Mouse (Mus musculus) yolk sac, embryonic 10.5 days (tissue): ENCODE measurements around the gene Nop53.

Source experiments
- DNase-seq: peaks from one replicate; pipeline ENCODE4 v3.0.0-alpha.2; 2017; ENCODE audit warnings: low spot score

The Nop53 gene

DNA sequence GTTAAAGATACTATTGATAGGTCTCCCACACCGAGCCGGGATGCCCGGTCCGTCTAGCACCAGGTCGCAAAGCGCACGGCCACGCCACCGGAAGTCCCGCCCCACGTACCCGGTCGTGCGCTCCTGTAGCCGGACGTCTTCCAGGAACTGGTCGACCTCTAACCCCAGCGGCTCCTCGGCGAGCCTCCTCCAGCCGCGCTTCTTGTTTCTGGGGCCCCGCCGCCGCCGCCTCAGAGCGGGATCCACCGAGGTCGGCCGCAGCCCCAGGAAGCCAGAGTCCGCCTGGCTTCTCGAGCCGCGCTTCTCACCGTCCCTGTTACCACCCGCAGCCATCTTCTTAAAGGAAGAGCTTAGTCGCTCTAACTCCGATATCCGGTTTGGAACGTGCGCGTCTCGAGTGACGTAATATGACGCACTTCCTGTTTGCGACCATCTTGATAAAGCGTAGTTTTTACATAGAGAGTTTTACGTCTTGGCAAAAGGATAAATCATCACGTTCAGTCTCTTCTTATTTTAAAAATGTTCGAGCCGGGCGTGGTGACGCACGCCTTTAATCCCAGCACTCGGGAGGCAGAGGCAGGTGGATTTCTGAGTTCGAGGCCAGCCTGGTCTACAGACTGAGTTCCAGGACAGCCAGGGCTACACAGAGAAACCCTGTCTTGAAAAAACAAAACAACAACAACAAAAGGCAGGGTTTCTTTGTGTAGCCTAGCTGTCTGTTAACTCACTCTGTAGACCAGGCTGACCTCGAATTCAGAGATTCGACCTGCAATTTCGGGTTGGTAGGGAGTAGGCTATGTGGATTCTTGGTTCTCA, at the start of gene Nop53:
Nop53 (minus strand) TSS at position 354 of the 816 bp plus-strand sequence.
- DNase-seq, result peak; percentile 94

DNA sequence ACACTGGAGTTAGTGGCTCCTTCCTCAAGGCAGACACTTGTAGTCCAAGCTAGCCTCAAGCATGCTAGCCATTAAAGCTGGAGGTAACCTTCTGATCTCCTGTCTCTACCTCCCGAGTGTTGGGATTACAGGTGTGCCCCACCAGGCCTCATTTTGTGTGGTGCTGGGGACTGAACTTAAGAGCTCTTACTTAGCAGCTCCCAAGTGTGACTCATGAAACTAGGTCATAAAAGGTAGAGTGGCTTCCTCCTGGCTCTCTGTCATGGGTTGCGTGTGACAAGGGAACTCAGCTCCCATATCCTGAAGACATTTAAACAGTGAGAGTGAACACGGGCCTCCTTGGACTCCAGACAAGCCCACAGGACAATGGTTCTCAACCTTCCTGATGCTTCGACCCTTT, 47.9 kb upstream of the Nop53 start:
- DNase-seq, result no peak

GRCm38 (mm10) chr7:15993152-15993551, 47.3 kb upstream of the Nop53 start:
- peak; percentile 52 for DNase-seq

DNA sequence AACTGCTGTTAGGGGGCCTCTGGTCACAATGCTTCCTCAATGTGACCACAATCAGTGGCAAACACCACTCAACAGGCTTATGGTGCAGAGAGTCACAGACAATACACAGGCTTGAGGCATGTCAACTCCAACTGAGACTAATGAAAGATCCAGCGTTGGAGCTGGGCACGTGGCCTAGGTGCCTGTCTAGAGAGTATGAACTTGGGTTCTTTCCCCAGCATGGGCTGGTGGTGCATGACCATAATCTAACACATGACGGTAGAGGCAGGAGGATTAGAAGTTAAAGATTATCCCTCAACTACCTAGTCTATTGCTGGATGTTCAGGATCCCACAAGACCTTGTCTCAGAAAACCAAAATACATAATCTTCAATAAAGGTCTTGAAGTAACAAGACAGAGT, 45.9 kb upstream of the Nop53 start:
- no peak for DNase-seq

- DNase-seq, result no peak
Measured at GRCm38 (mm10) chr7:15987661-15988356, 41.9 kb upstream of the Nop53 start.

GRCm38 (mm10) chr7:15982729-15983407, 37.0 kb upstream of the Nop53 start:
- no peak for DNase-seq

DNA sequence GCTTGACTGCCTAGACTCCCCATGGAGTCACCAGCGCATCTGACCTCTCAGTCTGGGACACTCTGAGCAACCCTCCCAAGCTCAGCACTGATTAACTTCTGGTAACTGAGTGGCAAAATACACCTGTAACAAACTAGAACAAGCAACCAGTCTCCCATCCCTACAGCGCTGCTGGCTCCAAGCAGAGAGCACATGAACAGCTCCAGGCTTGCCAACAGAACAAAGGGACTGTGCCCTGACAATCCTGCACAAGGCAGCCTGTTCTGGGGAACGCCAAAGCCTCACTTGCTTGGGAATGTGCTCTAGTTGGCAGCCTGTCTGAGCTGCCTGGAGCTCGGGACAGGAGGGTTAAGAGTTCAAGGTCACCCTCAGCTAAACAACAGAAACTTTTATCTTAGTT, 35.7 kb upstream of the Nop53 start:
- no peak for DNase-seq

DNA sequence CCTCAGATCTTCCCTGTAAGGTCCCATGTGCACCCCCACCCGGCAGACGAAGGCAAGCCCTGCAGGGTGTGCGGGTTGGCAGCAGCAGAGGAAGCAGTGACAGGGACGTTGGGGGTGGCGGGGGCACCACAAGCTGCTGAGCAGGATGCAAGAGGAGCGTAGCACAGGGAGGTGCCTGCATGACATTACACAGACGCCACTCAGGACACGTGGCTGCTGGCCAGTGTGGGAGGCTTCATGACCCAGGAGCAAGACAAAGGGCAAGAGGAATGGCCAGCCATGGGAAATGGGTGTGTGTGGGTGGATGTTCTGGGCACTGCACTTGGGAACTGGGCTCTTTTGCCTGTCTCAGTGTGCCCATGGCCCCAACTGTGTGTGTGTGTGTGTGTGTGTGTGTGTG, 34.4 kb upstream of the Nop53 start:
- DNase-seq, result no peak

DNA sequence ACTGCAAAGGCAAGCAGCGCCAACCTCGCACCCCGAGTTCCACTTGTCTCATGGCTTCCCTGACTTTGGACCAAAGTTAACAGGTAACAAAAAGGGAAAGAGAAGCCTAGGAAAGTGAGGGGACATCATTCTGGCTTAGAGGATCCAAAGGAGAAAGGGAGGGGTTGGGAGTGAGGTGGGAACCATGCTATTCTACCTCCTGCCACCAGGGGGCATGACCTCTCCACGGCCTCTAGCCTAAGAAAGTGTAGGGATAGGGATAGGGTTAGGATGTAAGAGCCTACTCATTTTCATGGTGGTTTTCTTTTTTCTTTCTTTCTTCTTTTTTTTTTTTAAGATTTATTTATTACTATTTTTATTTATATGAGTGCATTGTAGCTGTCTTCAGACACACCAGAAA, 30.0 kb upstream of the Nop53 start:
- DNase-seq, result no peak

DNA sequence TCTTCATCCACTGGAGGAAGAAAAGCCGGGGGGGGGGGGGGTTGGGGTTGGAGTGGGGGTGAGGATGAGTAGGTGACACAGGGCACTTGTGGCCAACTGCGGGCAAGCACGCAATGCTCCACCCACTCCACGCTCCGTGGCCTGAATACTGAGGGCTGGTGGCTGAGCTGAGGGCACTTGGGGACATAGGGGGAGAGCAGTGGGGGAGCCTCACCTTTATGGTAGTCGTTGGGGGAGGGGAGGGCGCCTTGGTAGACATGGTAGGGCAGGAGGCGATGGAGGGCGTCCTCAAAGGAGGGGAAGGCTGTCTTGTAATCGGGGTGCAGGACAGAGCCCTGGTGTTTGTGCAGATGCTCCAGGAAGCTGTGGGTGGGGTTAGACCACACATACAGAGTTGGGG, 29.6 kb upstream of the Nop53 start:
- no peak for DNase-seq

GRCm38 (mm10) chr7:15974712-15975111, 28.8 kb upstream of the Nop53 start:
- DNase-seq, result no peak

GRCm38 (mm10) chr7:15972247-15972646, 26.4 kb upstream of the Nop53 start:
- no peak for DNase-seq

GRCm38 (mm10) chr7:15969674-15970073, 23.8 kb upstream of the Nop53 start:
- no peak for DNase-seq

GRCm38 (mm10) chr7:15968322-15968721, 22.4 kb upstream of the Nop53 start:
- DNase-seq, result no peak

DNA sequence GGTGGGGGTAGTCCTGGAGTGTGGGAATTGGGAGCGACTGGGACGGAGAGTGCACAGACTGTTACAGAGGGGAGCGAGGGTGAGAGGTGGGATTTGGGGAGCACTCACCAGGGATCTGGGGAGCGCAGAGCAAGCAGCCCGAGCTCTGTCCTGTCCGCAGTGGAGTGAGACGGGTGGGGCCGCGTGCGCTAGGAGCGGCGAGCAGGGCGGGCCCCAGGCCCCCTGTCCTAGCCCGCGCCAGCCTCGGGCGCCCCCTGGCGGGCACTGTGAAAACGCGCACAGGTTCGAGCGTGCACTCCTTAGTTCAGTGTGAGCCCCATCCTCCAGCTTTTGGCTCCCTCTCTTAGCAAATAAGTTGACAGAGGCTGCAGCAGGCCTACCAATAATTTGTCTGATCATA, 21.4 kb upstream of the Nop53 start, which contains the start of gene Ehd2:
Ehd2 (minus strand) TSS at position 256 of the 400 bp plus-strand sequence.
- DNase-seq, result peak; percentile 51

- no peak for DNase-seq
Measured at GRCm38 (mm10) chr7:15966489-15966888, 20.6 kb upstream of the Nop53 start.

- no peak for DNase-seq
Measured at GRCm38 (mm10) chr7:15963798-15964652, 18.2 kb upstream of the Nop53 start.

DNA sequence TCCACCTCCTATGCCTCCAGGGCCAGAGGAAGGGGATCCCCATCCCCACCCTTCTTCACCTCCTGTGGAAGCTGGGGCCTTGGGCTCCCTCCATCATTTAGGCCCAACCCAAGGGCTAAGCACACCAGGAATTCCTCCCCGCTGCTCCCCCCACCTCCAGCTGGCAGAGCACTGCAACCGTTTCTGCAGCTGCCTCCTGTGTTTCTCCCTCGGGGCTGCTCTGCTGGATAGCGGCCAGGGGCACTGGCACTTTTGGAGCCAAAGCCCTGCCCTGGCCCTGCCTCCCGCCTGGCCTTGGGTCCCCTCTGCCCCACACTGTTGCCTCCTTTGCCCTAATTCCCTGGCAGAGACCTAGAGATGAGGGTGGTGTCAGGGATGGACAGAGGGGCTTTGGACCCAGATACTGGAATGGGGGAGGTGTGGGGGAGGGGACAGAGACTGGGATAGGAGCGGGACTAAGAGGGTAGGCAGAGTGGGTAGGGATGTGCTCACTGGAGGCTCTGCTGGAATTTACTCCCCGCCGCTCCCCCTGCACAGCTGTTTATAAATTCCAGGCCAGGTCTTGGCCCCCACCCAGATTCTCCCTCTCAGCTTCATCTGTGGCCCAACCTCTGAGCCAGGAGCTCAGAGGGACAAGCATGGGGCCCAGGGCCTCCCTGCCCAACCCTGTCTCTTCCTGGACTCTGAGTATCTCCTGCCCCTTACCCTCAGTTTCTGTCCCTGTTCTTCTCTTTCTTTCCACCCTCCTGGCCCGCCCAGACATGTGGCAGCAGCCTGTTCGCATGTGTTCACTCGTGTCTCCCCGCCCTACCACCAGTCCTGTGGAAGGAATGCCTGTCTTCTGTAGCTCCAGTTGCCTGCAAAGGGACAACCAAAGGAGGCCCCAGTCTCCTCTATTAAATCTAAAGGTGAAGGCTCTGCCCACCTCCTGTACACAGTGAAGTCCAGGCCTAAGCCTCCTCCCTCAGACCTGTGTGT, 16.7 kb upstream of the Nop53 start:
- DNase-seq, result peak; percentile 67

GRCm38 (mm10) chr7:15961798-15962197, 15.9 kb upstream of the Nop53 start:
- DNase-seq, result no peak

GRCm38 (mm10) chr7:15961239-15961638, 15.4 kb upstream of the Nop53 start:
- DNase-seq, result no peak

DNA sequence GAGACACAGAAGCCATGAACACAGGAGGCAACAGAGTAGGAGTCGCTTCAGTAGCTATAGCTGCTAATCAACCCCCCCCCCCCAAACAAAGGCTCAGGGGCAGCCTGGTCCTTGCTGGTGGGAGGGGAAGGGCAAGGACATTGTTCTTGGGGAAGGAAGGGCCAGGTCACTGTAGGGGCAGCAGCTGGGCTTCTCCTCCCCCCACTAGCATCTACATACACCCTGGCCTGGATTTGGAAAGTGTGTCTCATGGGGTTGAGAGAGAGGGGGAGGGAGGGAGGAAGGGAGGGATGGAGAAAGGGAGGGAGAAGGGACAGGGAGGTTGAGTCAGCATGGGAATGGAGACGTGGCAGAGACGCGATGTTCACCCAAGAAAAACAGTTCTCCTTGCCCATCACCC, 14.8 kb upstream of the Nop53 start:
- no peak for DNase-seq
